Mouse (Mus musculus) erythroblast, embryonic 14.5 days (primary cell): Measurements from ENCODE around the gene P2ry6.

ENCODE experiments used
- GATA1 ChIP-seq: IDR thresholded peaks from 2 replicates; pipeline ENCODE4 v1.6.1; 2012; ENCODE audit warnings: low read length, inconsistent platforms, mixed read lengths
- TAL1 ChIP-seq: IDR thresholded peaks from 3 replicates; pipeline ENCODE4 v1.6.1; 2012; ENCODE audit warnings: low read length, inconsistent platforms, mixed read lengths

DNA sequence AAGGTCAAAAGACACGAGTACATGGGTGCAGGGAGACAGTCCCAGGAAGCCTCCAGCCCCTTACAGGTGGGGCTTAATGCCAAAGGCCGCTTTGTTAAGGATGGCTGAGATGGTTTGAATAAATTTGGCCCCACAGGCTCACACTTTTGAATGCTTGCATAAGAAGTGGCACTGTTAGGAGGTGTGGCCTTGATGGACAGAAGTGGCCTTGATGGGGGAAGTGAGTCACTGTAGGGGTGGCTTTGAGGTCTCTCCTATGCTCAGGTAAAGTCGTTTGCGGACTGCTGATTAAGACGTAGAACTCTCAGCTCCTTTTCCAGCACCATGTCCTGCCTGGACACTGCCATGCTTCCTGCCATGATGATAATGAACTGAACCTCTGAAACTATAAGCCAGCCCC, 76.6 kb downstream of the P2ry6 start:
- TF ChIP-seq GATA1 (no peak), TAL1 (no peak)
